Mouse (Mus musculus): ENCODE measurements around the gene Amn1. TPM values are rescaled to one million over a fixed set of nuclear protein-coding genes. Genes with fewer than 3 reads are reported as not detected.

Amn1 gene
- total and polyA plus RNA-seq, 2 experiments from 2014 or later, result 37.5 to 90.6 TPM

GRCm38 (mm10) chr6:149116992-149117391, 71.5 kb downstream of the Amn1 start:
- Histone ChIP-seq H3K27me3 (ENCODE audit: insufficient read depth, low read length) (no peaks in the 10 kb centered on the region), H3K27ac (no peak overlapping the region), H3K4me1 (ENCODE audit: insufficient read depth, low read length) (no peaks in the 10 kb centered on the region), H3K4me2 (ENCODE audit: low read depth, low read length) (no peak overlapping the region), H3K9ac (replicated peaks; ENCODE audit: low read length) (no peak overlapping the region), H3K4me3 (ENCODE audit: low read length) (no peak overlapping the region), H3K36me3 (ENCODE audit: insufficient read depth, low read length) (no peaks in the 10 kb centered on the region), H3K9me3 (ENCODE audit: low read length) (no peaks in the 10 kb centered on the region)
- ATAC-seq (no peak), DNase-seq (ENCODE audit: low spot score) (no peak)
- no peak for TF ChIP-seq CTCF (IDR thresholded peaks at IDR 0.05; ENCODE audit: low read depth)

GRCm38 (mm10) chr6:149108909-149109308, 79.6 kb downstream of the Amn1 start:
- ATAC-seq, result no peak
- TF ChIP-seq CTCF (IDR thresholded peaks at IDR 0.05; ENCODE audit: low read depth), result no peak
- Histone ChIP-seq H3K4me3 (ENCODE audit: low read length) (no peak overlapping the region), H3K27ac (no peak overlapping the region), H3K9ac (replicated peaks; ENCODE audit: low read length) (no peak overlapping the region), H3K9me3 (ENCODE audit: low read length) (no peaks in the 10 kb centered on the region), H3K4me2 (ENCODE audit: low read depth, low read length) (no peak overlapping the region), H3K27me3 (ENCODE audit: insufficient read depth, low read length) (no peaks in the 10 kb centered on the region), H3K36me3 (ENCODE audit: insufficient read depth, low read length) (no peaks in the 10 kb centered on the region), H3K4me1 (ENCODE audit: insufficient read depth, low read length) (no peaks in the 10 kb centered on the region)
- WGBS, result 71% methylated on average over 2 of the region's 2 CpGs
- no peak for DNase-seq (ENCODE audit: low spot score)

GRCm38 (mm10) chr6:149107615-149108014, 80.9 kb downstream of the Amn1 start:
- no peak for ATAC-seq

More at GRCm38 (mm10) chr6:149107615-149108014, 80.9 kb downstream of the Amn1 start:
- no peak overlapping the region for H3K27ac ChIP-seq
- H3K27me3 ChIP-seq (ENCODE audit: insufficient read depth, low read length), result no peaks in the 10 kb centered on the region
- 78% methylated on average over 3 of the region's 3 CpGs for WGBS
- no peak overlapping the region for H3K9ac ChIP-seq (replicated peaks; ENCODE audit: low read length)
- no peak for DNase-seq (ENCODE audit: low spot score)
- H3K4me1 ChIP-seq (ENCODE audit: insufficient read depth, low read length), result no peaks in the 10 kb centered on the region
- TF ChIP-seq CTCF (IDR thresholded peaks at IDR 0.05; ENCODE audit: low read depth), result no peak
- H3K36me3 ChIP-seq (ENCODE audit: insufficient read depth, low read length), result no peaks in the 10 kb centered on the region
- no peak overlapping the region for H3K4me3 ChIP-seq (ENCODE audit: low read length)
- no peak overlapping the region for H3K4me2 ChIP-seq (ENCODE audit: low read depth, low read length)
- no peaks in the 10 kb centered on the region for H3K9me3 ChIP-seq (ENCODE audit: low read length)

Other genes with a start within 250 kb of the Amn1 start
- 19.1 and 25.9 TPM in 2 replicates for gene Sinhcaf, start 242.2 kb downstream of the Amn1 start, total RNA-seq (2014; rRNA removed)
- 19.2 and 23.0 TPM in 2 replicates for gene Sinhcaf, start 242.2 kb downstream of the Amn1 start, polyA plus RNA-seq (2015; fragmentation: Nextera tagmentation; extraction: Ambion mirVana)
- gene Dennd5b, start 87.0 kb downstream of the Amn1 start, total RNA-seq (2014; rRNA removed), result 42.4 and 61.0 TPM in 2 replicates
- 11.9 TPM in 2 replicates for gene Dennd5b, start 87.0 kb downstream of the Amn1 start, polyA plus RNA-seq (2015; fragmentation: Nextera tagmentation; extraction: Ambion mirVana)
- gene Gm10203, start 58.5 kb downstream of the Amn1 start, total RNA-seq (2014; rRNA removed), result not detected in 2 replicates
- not detected in 2 replicates for gene Gm10203, start 58.5 kb downstream of the Amn1 start, polyA plus RNA-seq (2015; fragmentation: Nextera tagmentation; extraction: Ambion mirVana)
- 3.0 and 4.9 TPM in 2 replicates for gene Etfbkmt, start 48.9 kb downstream of the Amn1 start, total RNA-seq (2014; rRNA removed)
- 6.6 TPM in 2 replicates for gene Etfbkmt, start 48.9 kb downstream of the Amn1 start, polyA plus RNA-seq (2015; fragmentation: Nextera tagmentation; extraction: Ambion mirVana)
- gene Resf1, start 120.7 kb upstream of the Amn1 start, total RNA-seq (2014; rRNA removed), result 22.4 and 31.9 TPM in 2 replicates
- gene Resf1, start 120.7 kb upstream of the Amn1 start, polyA plus RNA-seq (2015; fragmentation: Nextera tagmentation; extraction: Ambion mirVana), result 24.7 and 25.1 TPM in 2 replicates
- gene Bicd1, start 220.2 kb upstream of the Amn1 start, total RNA-seq (2014; rRNA removed), result 33.0 and 38.3 TPM in 2 replicates
- gene Bicd1, start 220.2 kb upstream of the Amn1 start, polyA plus RNA-seq (2015; fragmentation: Nextera tagmentation; extraction: Ambion mirVana), result 37.1 and 39.2 TPM in 2 replicates

Measured in hindbrain, postnatal 0 days (tissue).